Mouse (Mus musculus): ENCODE measurements around the gene Pglyrp2. TPM values are rescaled to one million over a fixed set of nuclear protein-coding genes. Genes with fewer than 3 reads are reported as not detected.

Pglyrp2 gene
- polyA plus RNA-seq (2012; rRNA removed), result 43.0 and 52.7 TPM in 2 replicates

DNA sequence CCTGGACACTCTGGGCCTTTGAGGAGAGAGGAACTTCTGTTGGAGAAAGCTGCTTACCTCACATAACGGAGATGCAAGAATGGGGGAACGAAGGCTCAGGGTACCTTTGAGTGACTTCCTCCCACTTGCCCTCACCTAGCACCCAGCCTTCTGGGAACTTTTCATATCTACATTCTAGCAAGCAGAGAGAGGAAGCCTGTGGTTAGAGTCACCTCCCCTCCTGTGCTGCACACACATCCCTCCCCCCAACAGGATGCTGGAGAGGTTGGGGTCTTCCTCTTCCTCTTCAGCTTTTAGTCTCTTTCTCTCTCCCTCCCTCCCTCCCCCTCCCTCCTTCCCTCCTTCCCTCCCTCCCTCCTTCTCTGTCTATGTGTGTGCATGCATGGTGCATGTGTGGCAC lies at the start of gene Pglyrp2:
Pglyrp2 (minus strand) TSS at position 134 of the 400 bp plus-strand sequence.
- Histone ChIP-seq H3K36me3 (ENCODE audit: control insufficient read depth, insufficient read depth, low read length) (no peaks in the 10 kb centered on the region; the same call in 1 of the 2 replicates), H3K4me1 (ENCODE audit: control insufficient read depth, insufficient read depth, insufficient read length) (peaks cover 10% of the 10 kb centered on the region; the same call in 1 of the 2 replicates), H3K27me3 (ENCODE audit: control insufficient read depth, insufficient read depth, low read length) (no peaks in the 10 kb centered on the region), H3K27ac (ENCODE audit: insufficient read depth, low read length) (peak within 1 kb of the TSS; percentile 70), H3K4me3 (ENCODE audit: extremely low read depth, insufficient read depth, insufficient read length) (peak within 1 kb of the TSS; percentile 52)
- 15% methylated on average over 2 of the region's 2 CpGs for WGBS
- TF ChIP-seq POLR2A (IDR thresholded peaks at IDR 0.05; ENCODE audit: low read depth, low read length) (peak; percentile 20; the same call in 1 of the 2 replicates), CTCF (IDR thresholded peaks at IDR 0.05; ENCODE audit: extremely low read depth, insufficient read depth, insufficient read length, insufficient replicate concordance) (no peak)
- peak; percentile 32 to 74 for DNase-seq (ENCODE audit: low read depth in 1 of 2, low spot score in 2 of 2)

DNA sequence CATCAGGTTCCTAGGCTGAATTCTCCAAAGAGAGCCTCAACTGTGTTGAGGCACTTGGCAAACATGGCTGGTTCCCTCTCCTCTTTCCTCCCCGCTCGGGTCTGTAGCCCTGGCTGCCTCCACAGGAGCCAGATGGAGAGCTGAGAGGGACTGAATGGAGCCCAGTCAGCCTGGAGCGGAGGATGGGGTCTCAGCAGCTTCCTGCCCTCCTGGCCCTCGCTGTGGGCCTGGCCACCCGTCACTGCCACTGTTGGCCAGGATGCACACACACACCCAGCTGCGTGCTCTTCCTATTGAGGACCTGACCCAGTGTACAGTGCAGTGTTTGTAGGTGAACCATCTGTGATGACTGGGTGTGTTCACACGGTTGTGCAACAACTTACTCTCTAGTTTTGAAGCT lies 48.2 kb upstream of the Pglyrp2 start:
- TF ChIP-seq CTCF (IDR thresholded peaks at IDR 0.05; ENCODE audit: extremely low read depth, insufficient read depth, insufficient read length, insufficient replicate concordance), result no peak
- TF ChIP-seq POLR2A (IDR thresholded peaks at IDR 0.05; ENCODE audit: low read depth, low read length), result no peak
- H3K27me3 ChIP-seq (ENCODE audit: control insufficient read depth, insufficient read depth, low read length), result no peaks in the 10 kb centered on the region
- WGBS, result 61% methylated on average over 7 of the region's 7 CpGs
- H3K4me3 ChIP-seq (ENCODE audit: extremely low read depth, insufficient read depth, insufficient read length), result no peak overlapping the region
- H3K36me3 ChIP-seq (ENCODE audit: control insufficient read depth, insufficient read depth, low read length), result no peaks in the 10 kb centered on the region
- H3K4me1 ChIP-seq (ENCODE audit: control insufficient read depth, insufficient read depth, insufficient read length), result no peaks in the 10 kb centered on the region
- H3K27ac ChIP-seq (ENCODE audit: insufficient read depth, low read length), result no peak overlapping the region
- DNase-seq (ENCODE audit: low read depth in 1 of 2, low spot score in 2 of 2), result no peak

DNA sequence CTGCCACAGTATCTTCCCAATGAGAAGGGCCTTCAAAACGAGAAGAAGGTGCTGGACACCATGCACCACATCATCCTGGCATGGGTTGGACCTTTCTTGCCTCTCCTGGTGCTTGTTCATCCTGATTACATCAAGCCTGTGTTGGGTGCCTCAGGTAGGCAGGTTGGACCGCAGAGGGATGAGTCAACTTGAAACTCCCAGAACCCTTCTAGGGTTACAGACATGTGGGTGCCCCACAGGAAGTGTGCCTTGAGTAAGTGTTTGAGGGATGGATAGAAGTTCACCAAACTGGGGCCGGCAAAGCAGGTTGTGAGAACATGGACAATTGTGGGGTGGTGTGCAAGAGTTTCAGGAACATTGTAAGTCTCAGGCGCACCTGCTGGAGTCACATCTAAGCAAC lies 46.8 kb upstream of the Pglyrp2 start:
- no peak overlapping the region for H3K4me3 ChIP-seq (ENCODE audit: extremely low read depth, insufficient read depth, insufficient read length)
- no peaks in the 10 kb centered on the region for H3K36me3 ChIP-seq (ENCODE audit: control insufficient read depth, insufficient read depth, low read length)
- WGBS, result 74% methylated on average over 4 of the region's 4 CpGs
- no peak for DNase-seq (ENCODE audit: low read depth in 1 of 2, low spot score in 2 of 2)
- H3K27ac ChIP-seq (ENCODE audit: insufficient read depth, low read length), result no peak overlapping the region
- no peaks in the 10 kb centered on the region for H3K4me1 ChIP-seq (ENCODE audit: control insufficient read depth, insufficient read depth, insufficient read length)
- no peak for TF ChIP-seq POLR2A (IDR thresholded peaks at IDR 0.05; ENCODE audit: low read depth, low read length)
- no peak for TF ChIP-seq CTCF (IDR thresholded peaks at IDR 0.05; ENCODE audit: extremely low read depth, insufficient read depth, insufficient read length, insufficient replicate concordance)
- no peaks in the 10 kb centered on the region for H3K27me3 ChIP-seq (ENCODE audit: control insufficient read depth, insufficient read depth, low read length)

DNA sequence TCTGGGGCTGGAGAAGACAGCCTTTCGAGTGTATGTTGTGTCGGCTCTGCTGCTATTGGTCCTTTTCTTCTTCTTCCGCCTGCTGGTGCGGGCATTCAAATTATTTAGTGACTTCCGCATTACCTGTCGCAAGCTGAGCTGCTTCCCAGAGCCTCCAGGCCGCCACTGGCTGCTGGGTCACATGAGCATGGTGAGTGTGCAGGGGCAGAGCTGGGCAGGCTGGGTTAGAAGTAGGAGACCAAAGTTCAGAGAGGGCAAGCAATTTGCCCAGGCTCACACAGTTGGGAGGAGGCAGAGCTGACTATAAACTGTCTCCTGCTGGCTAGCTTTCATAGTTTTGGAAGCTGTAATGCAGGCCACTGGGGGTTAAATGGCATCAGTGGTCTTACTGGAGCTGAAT lies 44.5 kb upstream of the Pglyrp2 start:
- DNase-seq (ENCODE audit: low read depth in 1 of 2, low spot score in 2 of 2), result no peak
- no peaks in the 10 kb centered on the region for H3K27me3 ChIP-seq (ENCODE audit: control insufficient read depth, insufficient read depth, low read length)
- H3K36me3 ChIP-seq (ENCODE audit: control insufficient read depth, insufficient read depth, low read length), result no peaks in the 10 kb centered on the region
- TF ChIP-seq CTCF (IDR thresholded peaks at IDR 0.05; ENCODE audit: extremely low read depth, insufficient read depth, insufficient read length, insufficient replicate concordance) (no peak), POLR2A (IDR thresholded peaks at IDR 0.05; ENCODE audit: low read depth, low read length) (no peak)
- H3K4me1 ChIP-seq (ENCODE audit: control insufficient read depth, insufficient read depth, insufficient read length), result no peaks in the 10 kb centered on the region
- WGBS, result 78% methylated on average over 7 of the region's 7 CpGs
- no peak overlapping the region for H3K4me3 ChIP-seq (ENCODE audit: extremely low read depth, insufficient read depth, insufficient read length)
- no peak overlapping the region for H3K27ac ChIP-seq (ENCODE audit: insufficient read depth, low read length)

DNA sequence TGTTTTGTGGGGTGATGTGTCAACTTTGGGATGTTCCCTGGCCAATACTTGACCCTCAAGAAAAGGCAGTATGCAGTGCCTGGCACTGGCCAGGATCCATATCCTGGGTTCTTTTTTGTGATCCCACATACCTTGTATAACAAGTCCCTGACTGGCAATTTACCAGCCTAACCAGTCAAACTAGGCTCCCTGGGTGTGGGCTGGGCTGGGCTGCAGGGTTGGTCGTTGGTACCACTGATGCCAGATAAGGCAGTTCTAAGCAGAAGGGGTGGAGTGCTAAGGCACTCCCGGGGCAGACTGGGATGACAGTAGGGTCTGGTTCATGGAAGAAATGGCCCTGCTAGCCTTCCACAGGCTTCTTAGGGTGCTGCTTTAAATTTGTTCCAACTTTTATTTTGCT lies 31.0 kb upstream of the Pglyrp2 start:
- Histone ChIP-seq H3K27me3 (ENCODE audit: control insufficient read depth, insufficient read depth, low read length) (no peaks in the 10 kb centered on the region), H3K4me1 (ENCODE audit: control insufficient read depth, insufficient read depth, insufficient read length) (no peaks in the 10 kb centered on the region), H3K36me3 (ENCODE audit: control insufficient read depth, insufficient read depth, low read length) (no peaks in the 10 kb centered on the region), H3K27ac (ENCODE audit: insufficient read depth, low read length) (no peak overlapping the region), H3K4me3 (ENCODE audit: extremely low read depth, insufficient read depth, insufficient read length) (no peak overlapping the region)
- DNase-seq (ENCODE audit: low read depth in 1 of 2, low spot score in 2 of 2), result no peak
- TF ChIP-seq POLR2A (IDR thresholded peaks at IDR 0.05; ENCODE audit: low read depth, low read length), result no peak
- TF ChIP-seq CTCF (IDR thresholded peaks at IDR 0.05; ENCODE audit: extremely low read depth, insufficient read depth, insufficient read length, insufficient replicate concordance), result no peak
- 36% methylated on average over 2 of the region's 2 CpGs for WGBS

DNA sequence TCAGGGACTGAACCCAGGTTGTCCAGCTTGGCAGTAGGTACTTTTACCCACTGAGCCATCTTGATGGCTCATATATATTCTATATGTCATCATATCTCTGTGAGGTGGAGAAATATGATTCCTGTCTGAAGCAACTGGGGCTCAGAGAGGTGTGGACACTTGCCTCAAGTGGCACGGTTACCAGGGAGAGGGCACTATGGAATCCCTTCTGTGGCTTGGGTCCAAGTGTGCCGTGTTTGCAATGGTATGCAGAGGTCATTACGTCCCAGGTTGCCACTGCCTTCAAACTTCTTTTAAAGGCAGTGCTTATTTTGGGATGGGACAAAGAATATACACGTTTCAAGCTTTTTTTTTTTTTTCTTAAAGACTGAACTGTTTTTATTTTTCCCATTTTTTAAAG lies 30.2 kb upstream of the Pglyrp2 start:
- Histone ChIP-seq H3K36me3 (ENCODE audit: control insufficient read depth, insufficient read depth, low read length) (no peaks in the 10 kb centered on the region), H3K4me3 (ENCODE audit: extremely low read depth, insufficient read depth, insufficient read length) (no peak overlapping the region), H3K27me3 (ENCODE audit: control insufficient read depth, insufficient read depth, low read length) (no peaks in the 10 kb centered on the region), H3K4me1 (ENCODE audit: control insufficient read depth, insufficient read depth, insufficient read length) (no peaks in the 10 kb centered on the region), H3K27ac (ENCODE audit: insufficient read depth, low read length) (no peak overlapping the region)
- TF ChIP-seq POLR2A (IDR thresholded peaks at IDR 0.05; ENCODE audit: low read depth, low read length), result no peak
- no peak for TF ChIP-seq CTCF (IDR thresholded peaks at IDR 0.05; ENCODE audit: extremely low read depth, insufficient read depth, insufficient read length, insufficient replicate concordance)
- 83% methylated on average over 4 of the region's 4 CpGs for WGBS
- no peak for DNase-seq (ENCODE audit: low read depth in 1 of 2, low spot score in 2 of 2)

DNA sequence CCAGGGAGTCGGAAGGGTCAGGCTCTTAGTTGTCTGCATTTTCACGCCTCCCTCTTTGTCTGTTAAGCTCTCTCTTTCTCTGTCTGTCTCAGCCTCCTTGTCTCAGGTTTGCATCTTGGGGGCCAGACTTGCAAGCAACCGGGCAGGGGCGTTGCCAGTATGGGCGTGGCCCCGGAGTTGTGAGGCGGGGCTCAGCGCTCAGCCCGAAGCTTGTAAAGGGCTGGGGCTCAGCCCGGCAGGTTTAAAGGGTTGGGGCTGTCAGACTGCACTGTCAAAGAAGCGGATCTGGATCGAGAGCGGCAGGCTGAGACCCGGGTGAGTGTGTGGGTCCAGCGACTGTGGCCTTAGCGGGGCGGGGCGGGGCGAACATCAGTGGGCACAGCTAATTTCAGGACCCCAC lies 28.5 kb upstream of the Pglyrp2 start, which contains the start of gene Cyp4f39:
Cyp4f39 (plus strand) TSS at position 242 of the 400 bp plus-strand sequence.
- 9% methylated on average over 19 of the region's 19 CpGs for WGBS
- Histone ChIP-seq H3K27ac (ENCODE audit: insufficient read depth, low read length) (no peak within 1 kb of the TSS), H3K36me3 (ENCODE audit: control insufficient read depth, insufficient read depth, low read length) (no peaks in the 10 kb centered on the region), H3K4me1 (ENCODE audit: control insufficient read depth, insufficient read depth, insufficient read length) (no peaks in the 10 kb centered on the region), H3K4me3 (ENCODE audit: extremely low read depth, insufficient read depth, insufficient read length) (no peak within 1 kb of the TSS), H3K27me3 (ENCODE audit: control insufficient read depth, insufficient read depth, low read length) (no peaks in the 10 kb centered on the region)
- DNase-seq (ENCODE audit: low read depth in 1 of 2, low spot score in 2 of 2), result no peak
- no peak for TF ChIP-seq POLR2A (IDR thresholded peaks at IDR 0.05; ENCODE audit: low read depth, low read length)
- TF ChIP-seq CTCF (IDR thresholded peaks at IDR 0.05; ENCODE audit: extremely low read depth, insufficient read depth, insufficient read length, insufficient replicate concordance), result no peak
